Mouse (Mus musculus) splenic B cell, adult 2 months (primary cell): ENCODE data around the gene Lrrc47.

ENCODE experiments used
- DNase-seq: peaks from one replicate; pipeline ENCODE4 v3.0.0-alpha.2; 2011; ENCODE audit warnings: low read depth, low spot score
- H3K27me3 ChIP-seq: 2 replicates; pipeline ENCODE4 v1.6.1; 2012; ENCODE audit warnings: mild to moderate bottlenecking, low read length, moderate library complexity, mixed read lengths; ENCODE audit not compliant: control insufficient read depth, poor library complexity, insufficient read depth, severe bottlenecking
- H3K36me3 ChIP-seq: 2 replicates; pipeline ENCODE4 v1.6.1; 2012; ENCODE audit warnings: mild to moderate bottlenecking, low read length, moderate library complexity, mixed read lengths; ENCODE audit not compliant: control insufficient read depth, poor library complexity, insufficient read depth, severe bottlenecking

Gene Lrrc47

DNA sequence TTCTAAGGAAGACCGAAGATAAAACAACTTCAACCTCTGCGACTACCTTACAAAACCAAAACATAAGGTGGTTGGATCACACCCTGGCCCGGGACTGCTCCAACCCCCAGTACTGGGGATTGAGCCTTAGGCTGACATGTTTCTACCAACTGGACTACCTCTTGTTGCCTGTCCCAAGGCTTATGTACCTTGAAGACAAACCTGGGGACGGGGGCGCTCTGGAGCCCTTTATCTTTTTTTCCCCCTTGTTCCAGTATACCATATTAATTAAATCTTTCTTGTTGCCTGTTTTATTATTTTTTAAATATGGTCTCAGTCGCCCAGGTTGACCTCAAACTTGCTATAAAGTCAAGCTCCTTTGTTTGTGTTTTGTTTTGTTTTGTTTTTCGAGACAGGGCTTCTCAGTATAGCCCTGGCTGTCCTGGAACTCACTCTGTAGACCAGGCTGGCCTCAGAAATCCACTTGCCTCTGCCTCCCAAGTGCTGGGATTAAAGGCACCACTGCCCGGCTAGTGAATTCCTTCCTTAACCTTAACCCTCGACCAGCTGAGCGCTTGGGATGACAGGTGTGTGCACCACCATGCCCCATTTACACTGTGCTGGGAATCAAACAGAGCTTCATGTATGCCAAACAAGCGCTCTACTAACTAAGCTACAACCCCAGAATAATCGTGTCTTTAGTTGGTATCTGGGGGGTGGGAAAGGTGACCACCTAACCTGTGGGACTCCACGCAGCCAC, 455 bp upstream of the Lrrc47 start:
- H3K36me3 ChIP-seq: peaks cover 1% of the 10 kb centered on the region
- no peak for DNase-seq
- H3K27me3 ChIP-seq: no peaks in the 10 kb centered on the region

DNA sequence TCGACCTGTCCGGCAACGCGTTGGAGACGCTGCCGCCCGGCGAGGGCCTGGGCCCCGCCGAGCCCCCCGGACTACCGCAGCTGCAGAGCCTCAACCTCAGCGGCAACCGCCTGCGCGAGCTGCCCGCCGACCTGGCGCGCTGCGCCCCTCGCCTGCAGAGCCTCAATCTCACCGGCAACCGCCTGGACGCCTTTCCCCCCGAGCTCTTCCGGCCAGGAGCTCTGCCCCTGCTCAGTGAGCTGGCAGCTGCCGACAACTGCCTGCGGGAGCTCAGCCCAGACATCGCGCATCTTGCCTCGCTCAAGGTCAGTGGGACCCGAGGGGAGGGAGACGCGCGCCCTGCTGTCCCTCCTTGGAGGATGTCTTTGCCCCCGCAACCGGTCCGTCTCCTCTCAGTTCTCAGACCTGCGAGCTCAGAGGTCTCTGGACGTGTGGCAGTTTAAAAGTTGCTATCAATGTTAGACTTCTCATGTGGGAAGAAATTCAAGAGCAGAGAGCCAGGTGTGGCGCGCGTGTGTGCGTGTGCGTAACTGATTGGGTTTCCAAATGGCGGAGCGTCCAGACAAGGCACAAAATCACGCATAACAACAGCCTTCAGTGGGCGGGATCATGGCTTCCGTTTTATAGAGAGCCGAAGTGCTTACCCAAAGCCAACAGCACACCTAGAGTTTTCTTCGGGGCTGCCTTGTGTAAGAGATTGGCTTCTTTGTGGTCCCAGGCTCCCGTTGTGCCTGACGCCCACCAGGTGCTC, 776 bp downstream of the Lrrc47 start:
- Histone ChIP-seq H3K27me3 (no peaks in the 10 kb centered on the region), H3K36me3 (no peaks in the 10 kb centered on the region; the same call in 1 of the 2 replicates)
- peak; percentile 26 for DNase-seq

DNA sequence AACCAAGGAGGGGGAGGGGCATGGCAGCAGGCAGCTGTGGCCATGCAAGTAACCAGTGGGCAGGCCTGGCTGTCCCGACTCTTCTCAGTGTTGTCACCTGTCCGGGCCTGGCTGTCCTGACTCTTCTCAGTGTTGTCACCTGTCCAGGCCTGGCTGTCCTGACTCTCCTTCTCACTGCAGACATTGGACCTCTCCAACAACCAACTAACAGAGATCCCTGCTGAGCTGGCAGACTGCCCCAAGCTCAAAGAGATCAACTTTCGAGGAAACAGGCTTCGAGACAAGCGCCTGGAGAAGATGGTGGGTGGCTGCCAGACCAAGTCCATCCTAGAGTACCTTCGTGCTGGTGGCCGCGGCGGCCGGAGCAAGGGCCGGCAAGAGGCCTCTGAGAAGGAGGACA, 3.9 kb downstream of the Lrrc47 start:
- Histone ChIP-seq H3K36me3 (no peaks in the 10 kb centered on the region; the same call in 1 of the 2 replicates), H3K27me3 (no peaks in the 10 kb centered on the region)
- DNase-seq: no peak

DNA sequence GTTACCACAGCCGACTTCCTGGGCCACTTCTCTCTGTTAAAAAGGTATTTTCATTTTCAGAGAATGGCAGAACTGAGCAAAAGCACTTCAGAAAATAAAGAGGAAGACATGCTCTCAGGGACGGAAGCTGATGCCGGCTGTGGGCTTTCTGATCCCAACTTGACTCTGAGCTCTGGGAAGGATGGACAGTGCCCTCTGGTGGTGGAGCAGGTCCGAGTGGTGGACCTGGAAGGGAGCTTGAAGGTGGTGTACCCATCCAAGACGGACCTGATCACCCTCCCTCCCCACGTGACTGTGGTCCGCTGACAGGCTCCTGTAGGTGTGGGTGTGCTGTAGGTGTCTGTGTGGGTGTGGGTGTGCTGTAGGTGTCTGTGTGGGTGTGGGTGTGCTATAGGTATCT, 8.0 kb downstream of the Lrrc47 start:
- Histone ChIP-seq H3K27me3 (no peaks in the 10 kb centered on the region), H3K36me3 (peaks cover 2% of the 10 kb centered on the region; the same call in 1 of the 2 replicates)
- peak; percentile 62 for DNase-seq

DNA sequence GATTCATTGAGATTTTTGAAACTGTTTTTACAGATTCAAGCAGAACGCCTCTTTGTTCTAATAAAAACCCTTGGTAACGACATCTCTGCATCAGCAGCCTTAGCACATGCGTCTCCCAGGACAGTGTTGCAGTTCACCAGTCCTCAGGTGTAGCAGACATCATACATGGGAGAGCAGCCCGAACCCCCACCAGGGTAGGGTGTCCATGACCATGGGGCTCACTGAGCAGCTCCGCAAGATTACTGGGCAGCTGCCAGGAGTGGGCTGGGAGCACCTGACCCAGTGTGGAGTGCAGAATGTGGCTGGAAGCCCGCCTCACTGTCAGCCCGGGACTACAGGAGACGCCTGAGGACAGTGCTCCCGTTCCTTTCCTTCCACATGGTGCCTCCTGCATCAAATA, 9.9 kb downstream of the Lrrc47 start:
- DNase-seq: no peak

DNA sequence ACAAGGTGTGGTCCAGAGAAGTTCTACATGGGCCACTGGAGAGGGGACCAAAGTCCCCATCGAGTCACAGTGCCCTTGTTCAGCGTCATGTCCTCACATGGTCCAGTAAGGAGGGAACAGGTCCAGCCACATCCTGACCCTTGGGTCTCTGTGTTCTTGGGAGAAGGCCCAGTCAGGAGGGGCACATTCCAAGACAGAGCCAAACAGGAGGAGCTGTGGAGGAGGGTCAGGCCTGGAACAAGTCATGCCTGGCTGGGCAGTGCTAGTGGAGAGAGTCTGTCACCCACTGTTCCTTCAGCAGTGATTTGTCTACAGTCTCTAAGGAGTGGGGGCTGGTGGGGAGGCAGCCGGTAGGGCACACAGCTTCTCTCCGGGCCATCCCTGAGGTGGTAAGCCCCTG, 10.9 kb downstream of the Lrrc47 start:
- DNase-seq: no peak
- Histone ChIP-seq H3K27me3 (no peaks in the 10 kb centered on the region), H3K36me3 (peaks cover 2% of the 10 kb centered on the region; the same call in 1 of the 2 replicates)

More for the DNA sequence above, 9.9 kb downstream of the Lrrc47 start:
- no peaks in the 10 kb centered on the region for H3K27me3 ChIP-seq
- H3K36me3 ChIP-seq: peaks cover 2% of the 10 kb centered on the region; the same call in 1 of the 2 replicates

DNA sequence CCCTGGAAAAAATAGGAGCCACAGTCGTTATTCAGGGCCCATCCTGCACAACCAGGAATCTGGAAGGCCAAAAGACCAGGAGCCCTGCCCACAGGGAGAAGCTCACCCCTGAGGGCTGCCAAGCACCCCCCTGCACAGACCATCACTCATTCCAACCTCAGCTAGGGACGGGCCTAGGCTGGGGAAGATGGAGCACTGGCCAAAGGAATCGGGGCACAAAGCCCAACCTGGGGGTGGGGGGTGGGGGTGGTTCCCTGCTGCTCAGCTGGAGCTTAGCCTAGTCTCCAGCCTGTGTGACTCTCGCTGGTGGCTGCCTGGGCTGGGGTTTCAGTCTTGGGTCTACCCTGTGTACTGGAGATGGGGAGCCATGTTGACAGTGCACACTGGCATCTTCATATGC, 11.3 kb downstream of the Lrrc47 start:
- H3K27me3 ChIP-seq: no peaks in the 10 kb centered on the region
- H3K36me3 ChIP-seq: peaks cover 2% of the 10 kb centered on the region; the same call in 1 of the 2 replicates
- DNase-seq: no peak

DNA sequence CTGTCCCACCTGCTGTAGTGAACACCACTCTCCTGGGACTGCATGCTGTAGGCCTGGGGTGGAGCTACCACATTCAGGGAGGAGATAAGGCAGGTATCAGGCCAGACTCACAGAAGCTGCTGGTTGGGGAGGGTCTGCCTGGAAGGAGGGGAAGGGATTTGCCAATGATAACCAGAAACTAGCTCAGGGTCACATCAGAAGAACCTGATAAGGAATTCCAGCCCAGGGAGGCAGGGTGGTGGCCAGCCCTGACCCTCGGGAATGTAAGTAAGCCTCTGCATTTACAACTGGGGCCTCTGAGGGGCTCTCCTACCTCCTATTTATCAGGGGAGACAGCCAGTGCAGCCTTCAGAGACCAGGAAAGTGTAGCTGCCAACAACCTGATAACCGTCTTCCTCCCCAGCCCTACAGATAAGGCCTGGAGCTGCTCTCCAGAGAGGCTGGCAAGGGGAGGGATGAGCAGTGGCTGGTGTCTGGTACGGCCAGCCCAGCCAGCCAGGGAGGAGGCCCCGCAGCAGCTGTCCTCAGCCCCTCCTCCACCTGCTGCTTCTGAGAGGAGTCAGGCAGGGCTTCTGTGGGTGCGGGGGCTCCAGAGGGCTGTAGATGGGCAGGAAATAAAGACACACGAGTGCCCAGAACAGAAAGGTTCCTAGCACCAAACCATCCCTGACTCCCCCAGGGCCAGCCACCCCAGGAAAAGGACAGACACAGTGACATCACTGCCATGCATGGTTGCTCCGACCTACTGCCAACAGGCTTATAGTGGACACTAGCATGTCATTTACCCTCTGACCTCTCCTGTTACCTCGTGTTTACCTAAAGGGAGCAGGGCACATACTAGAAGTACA, 12.4 kb downstream of the Lrrc47 start:
- Histone ChIP-seq H3K36me3 (peaks cover 2% of the 10 kb centered on the region; the same call in 1 of the 2 replicates), H3K27me3 (no peaks in the 10 kb centered on the region)
- DNase-seq: no peak

DNA sequence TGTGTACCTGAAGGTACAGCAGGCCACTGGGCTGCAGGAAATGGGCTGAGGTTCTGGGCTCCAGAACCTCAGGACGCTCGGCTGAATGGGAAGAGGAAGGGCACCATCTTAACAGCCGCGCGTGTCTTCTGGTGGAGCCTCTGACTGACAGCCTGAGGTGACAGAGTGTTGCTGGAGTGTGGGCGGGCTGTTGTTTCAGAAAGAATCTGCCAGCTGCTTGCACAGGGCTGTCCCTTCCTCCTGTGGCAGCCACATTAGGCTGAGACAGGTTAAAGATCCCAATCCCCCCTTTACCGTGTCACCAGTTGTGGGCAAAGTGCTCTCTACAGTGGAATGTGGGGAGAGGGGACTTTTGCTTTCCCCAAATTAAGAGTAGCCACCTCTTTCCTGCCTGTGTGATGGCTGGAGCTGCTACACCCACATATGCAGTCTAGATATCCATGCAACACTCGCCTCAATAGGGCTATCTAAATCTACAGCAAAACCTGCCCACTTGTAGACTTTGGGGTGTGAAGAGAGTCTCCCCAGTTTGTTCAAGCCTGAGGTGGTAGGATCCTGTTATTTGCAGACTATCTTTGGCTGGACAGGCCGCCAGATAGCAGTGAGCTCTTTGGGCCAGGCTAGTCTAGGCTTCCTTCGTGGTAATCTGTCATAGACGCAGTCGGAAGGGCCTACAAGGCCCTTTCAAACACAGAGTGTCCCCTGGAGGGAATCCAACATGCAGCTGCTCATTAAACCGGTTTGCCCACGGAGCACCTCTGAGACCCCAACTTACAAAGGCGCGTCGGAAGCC, 13.4 kb downstream of the Lrrc47 start:
- no peak for DNase-seq
- no peaks in the 10 kb centered on the region for H3K27me3 ChIP-seq
- H3K36me3 ChIP-seq: peaks cover 2% of the 10 kb centered on the region; the same call in 1 of the 2 replicates

DNA sequence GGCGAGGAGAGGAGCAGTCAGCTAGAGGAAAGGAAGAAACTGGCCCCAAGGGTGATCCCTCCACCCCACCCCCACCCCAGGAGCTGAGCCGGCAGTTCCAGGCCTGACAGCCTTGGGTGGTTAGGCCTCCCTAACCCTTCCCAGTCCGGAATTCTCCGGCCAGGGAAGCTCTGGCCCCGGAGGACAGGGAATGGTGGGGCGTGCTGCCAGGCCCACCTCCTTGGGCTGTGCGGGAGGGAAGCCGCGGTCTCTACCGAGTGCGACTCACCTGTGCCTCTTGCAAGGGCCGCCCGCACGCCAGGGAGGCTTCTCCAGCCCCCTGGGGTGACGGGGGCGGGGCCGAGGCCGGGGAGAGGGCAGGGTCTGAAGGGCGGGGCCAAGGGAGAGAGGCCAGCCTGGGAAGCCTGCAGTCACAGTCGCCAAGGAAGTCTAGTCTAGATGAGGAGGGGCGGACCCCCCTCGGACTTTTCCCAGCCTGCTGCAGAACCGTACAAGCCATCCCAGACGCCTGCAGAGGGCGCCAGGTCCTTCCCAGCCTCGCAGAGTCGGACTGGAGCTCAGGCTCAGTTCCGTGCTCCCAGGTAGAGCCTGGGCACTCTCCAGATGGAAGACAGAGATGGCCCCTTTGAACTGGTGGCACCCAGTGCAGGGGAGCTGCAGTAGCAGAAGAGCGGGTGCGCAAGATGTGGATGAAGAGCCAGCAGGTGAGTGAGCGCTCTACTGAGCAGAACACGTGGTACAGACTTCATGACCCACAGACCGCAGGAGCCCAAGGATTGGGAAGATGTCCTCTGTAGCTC, 14.3 kb downstream of the Lrrc47 start, which contains the start of gene Smim1:
TSS of gene Smim1 (minus strand) at position 590 of the 800 bp plus-strand sequence.
- Histone ChIP-seq H3K36me3 (peaks cover 2% of the 10 kb centered on the region; the same call in 1 of the 2 replicates), H3K27me3 (no peaks in the 10 kb centered on the region)
- no peak for DNase-seq

DNA sequence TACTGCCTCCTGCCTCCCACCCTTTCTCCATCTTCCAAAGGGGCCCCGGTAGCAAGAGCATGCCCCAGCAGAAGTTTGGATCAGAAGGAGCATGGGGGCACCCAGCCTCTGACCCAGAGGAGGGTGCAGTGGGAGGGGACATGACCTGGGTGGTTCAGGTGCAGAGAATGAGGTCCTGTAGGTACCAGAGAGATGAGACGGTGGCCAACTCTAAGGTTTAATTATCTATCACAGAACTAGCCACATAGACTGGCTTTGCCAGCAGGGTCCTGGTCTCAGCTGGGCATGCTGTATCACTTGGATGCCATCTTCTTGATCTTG, 14.9 kb downstream of the Lrrc47 start:
- Histone ChIP-seq H3K36me3 (peaks cover 2% of the 10 kb centered on the region; the same call in 1 of the 2 replicates), H3K27me3 (no peaks in the 10 kb centered on the region)
- no peak for DNase-seq

DNA sequence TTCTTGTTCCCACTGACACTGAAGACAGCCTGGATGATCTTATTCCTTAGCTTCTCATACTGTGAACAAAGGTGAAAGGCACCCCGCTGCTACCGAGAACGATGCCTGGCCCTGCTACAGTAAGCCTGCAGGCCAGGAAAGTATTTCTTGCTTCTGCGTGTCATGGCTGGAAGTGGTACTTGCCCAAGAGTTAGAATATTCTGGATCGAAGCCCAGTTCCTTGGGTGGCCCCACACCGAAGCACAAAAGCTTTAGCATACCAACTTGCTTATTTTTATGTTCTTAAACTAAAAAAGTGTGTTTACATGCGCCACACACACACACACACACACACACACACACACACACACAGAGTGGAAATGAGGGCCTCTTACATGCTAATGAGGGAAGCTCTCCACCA, 16.5 kb downstream of the Lrrc47 start:
- Histone ChIP-seq H3K36me3 (no peaks in the 10 kb centered on the region), H3K27me3 (no peaks in the 10 kb centered on the region)
- no peak for DNase-seq

DNA sequence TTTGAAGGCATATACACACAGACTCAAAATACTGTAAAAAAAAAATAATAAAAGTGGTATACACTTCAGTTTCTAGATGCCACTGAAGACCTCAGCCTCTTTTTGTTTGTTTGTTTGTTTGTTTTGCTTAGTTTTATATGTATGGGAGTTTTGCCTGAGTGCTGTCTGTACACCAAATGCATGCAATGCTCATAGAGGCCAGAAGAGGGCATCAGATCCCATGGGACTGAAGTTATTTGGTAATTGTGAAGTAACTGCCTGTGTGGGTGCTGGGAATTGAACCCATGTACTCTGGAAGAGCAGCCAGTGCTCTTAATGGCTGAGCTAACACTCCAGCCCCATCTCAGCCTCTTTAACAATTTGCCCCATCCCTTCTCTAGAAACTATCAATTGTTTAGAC, 17.1 kb downstream of the Lrrc47 start:
- H3K27me3 ChIP-seq: no peaks in the 10 kb centered on the region
- H3K36me3 ChIP-seq: no peaks in the 10 kb centered on the region
- peak; percentile 55 for DNase-seq
